Mouse (Mus musculus) gastrocnemius, postnatal 14 days (tissue): ENCODE results near the gene Dnajc4. TPM values are rescaled to one million over a fixed set of nuclear protein-coding genes. Genes with fewer than 3 reads are reported as not detected.

Experiments
- DNase-seq: peaks from one replicate; pipeline ENCODE4 v3.0.0; 2021; ENCODE audit warnings: mixed read lengths
- intact Hi-C: fragments of 180-260 bp; cut with DNase I; formaldehyde crosslinking; loops from one replicate; pipeline ENCODE4 v1.15.1; 2025; ENCODE audit warnings: low total_unique reads
- total RNA-seq, 2 experiments: library from RNA; stranded (reverse); gene quantifications; 2 replicates each; pipeline ENCODE4 v1.2.3; 2021

The Dnajc4 gene
- total RNA-seq, 2 experiments from 2014 or later, result 30.7 to 32.4 TPM

DNA sequence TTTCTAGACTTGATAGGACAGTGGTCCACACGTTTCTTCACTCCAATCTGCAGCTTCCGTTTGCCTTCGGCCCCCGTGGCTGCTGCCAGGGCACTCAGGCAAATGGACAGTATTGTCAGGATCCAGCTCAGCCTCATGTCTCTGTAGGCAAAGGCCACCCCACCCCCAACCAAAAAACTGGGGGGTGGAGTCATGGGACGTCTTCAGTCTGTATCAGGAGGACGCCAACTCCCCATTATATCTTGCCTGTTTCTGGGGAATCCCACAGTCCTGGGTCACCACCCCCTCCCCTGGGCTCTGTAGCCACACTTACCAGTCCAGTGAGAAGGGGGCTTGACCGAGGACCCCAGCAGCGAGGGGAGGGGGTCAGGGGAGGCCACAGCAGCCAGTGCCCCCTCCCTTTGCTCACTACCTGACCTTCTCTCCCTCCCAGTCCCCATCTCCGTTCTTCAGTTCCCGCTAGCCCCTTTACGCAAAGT lies 13.3 kb downstream of the Dnajc4 start:
- DNase-seq, result no peak
- intact Hi-C loops, result no loop called here

GRCm38 (mm10) chr19:6978639-6978974 lies 13.8 kb downstream of the Dnajc4 start:
- intact Hi-C loops, result no loop called here
- DNase-seq, result no peak

GRCm38 (mm10) chr19:6977759-6978638 lies 14.4 kb downstream of the Dnajc4 start:
- intact Hi-C loops, result no loop called here
- no peak for DNase-seq

DNA sequence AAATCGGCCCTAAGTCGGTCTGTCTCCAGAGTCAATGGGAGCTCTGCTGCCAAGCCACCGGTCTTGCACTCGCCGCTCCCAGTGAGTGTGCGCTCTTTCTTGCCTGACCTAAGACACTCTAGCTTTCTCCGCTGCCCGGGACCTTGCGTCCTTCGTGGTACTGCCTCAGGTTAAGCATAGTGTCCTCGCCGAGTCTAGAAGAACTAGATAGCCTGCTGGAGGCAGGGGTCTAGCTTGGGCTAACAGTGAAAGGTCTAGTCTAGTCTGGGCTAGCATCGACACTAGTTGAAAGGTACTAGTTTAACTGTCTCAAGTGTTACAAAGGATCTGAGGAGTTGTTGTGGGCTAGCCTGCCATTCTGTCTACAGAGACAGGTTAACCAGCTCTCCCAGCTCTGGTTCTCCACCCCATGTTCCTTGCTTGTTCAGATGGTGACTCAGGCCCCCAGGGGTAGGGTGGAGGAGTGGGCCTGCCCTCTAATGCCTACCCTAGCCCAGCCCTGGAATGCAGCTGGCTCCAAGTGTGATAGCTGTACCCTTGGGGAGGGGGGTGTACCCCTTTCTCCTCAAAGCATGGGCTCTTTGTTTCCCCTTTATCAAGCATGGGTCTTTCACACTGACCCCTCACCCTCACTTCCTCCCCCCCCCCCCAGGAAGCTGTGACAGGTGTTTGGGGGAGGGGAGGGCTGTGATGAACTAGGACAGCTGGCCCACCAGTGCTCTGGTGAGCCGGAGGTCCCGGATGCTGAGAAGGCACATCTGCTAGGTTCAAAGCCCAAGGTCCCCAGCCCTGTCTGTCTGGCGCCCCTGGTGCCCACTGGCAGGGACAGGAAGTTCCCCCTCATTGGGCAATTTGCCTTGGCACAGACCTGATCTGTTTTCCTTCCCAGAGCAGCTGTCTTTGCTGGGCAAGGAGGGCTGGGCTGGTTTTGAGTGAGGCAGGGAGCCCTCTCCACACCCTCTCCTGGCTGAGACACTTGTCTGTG lies 16.5 kb downstream of the Dnajc4 start, which contains the start of gene Plcb3:
Gene Plcb3 (minus strand): TSS at position 934 of the 985 bp plus-strand sequence.
- intact Hi-C loops, result no loop called here
- DNase-seq, result peak; percentile 86

DNA sequence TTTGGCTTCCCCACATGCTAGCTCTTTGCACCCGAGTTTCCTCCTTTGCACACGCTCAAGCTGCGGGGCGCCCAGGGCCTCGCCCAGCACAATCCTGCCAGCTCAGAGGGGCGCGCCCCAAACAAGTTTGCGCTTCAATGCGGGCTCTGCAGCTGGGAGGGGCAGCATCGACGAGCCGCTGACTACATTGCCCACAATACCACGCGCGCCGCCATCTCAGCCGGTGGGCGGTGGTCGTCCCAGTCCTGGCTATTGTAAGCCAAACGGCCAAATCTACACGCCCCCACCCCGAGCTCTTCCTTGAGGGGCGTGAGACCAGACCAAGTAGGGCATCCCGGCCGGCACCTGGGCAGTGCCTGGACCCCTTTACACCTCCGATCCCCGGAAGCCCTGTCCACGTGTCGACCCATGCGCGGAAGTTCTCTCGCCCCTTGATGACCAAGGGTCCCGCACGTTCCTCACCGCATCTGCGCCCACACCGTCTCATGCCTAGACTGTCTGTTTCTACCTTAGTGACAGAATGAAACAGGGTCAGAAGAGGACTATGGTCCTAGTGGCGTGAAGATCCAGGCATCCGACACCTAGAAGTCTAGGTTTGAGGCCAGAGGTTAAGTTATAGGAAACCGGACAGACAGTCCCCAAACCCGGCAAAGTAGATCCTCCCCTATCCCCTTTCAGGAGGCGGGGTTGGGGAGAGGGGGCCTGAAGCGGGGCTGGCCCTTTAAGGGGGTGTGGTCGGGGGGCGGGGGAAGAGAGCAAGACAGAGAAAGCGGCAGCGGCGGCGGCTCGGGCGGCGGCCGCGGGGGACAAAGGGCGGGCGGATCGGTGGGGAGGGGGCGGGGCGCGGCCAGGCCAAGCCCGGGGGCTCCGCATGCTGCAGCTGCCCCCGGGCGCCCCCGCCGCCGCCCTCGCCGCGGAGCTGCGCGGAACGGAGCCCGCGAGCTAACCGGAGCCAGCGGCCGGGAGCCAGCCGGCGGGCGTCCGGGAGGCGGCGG lies 17.9 kb downstream of the Dnajc4 start, which contains the start of gene Ppp1r14b:
Gene Ppp1r14b (plus strand): TSS at position 758 of the 995 bp plus-strand sequence.
- DNase-seq, result peak; percentile 90
- intact Hi-C loops, result no loop called here

DNA sequence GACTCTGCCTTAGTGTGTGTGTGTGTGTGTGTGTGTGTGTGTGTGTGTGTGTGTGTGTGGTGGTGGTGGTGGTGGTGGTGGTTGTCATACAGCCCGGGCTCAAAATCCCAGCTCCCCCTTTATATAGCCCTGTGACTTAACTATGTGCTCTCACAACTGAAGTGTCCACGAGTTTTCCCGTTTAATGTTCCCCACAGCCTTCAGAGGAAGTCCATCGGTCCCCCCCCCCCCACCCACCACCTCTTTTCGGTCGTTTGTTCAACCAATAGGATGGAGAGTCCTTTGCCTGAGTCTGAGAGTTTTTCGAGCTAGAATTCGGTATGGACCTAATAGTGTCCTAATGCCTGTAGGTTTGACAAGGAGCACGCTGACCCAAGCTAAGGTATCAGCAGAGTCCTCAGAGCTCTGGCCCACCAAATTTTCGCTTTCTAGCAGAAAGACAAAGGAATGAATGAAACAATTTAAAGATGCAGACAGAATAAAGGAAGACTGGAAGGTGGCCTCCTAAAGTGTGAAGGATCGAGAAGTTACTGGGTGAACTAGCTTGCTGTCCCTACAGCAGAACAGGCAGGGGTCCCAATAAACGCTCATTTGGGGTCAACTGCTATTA lies 18.7 kb downstream of the Dnajc4 start:
- intact Hi-C loops, result no loop called here
- no peak for DNase-seq

DNA sequence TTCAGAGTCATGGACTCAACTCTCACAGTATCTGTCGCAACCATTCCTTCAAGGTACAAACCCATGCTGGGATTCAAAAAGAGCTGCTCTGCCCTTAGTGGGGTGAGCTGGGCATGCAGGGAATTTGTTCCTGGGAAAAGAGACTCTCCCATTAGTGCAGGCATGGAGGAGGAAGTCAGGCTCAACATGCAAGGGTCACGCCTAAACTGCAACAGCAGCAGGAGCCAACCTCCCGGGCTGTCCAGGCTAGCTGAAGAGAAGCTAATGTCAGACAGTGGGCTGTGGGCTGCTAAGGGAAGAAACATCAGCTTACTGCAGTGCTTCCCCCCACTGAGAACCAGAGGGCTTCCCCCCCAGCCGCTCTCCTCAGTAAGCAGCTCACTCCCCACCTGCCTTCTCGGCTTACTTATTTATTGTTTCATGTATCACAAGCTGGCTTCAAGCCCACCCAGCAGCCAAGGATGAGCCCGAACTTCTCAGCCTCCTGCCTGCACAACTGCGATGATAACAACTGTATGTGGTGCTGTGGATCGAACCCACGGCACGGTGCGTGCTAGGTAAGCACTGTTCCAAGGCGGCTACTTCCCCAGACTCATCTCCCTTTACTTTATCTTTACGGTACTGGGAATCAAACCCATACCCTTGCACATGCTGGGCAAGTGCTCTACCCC lies 20.0 kb downstream of the Dnajc4 start:
- no peak for DNase-seq
- intact Hi-C loops, result no loop called here

- no peak for DNase-seq
- intact Hi-C loops, result no loop called here
Measured at GRCm38 (mm10) chr19:6971644-6972043, 20.7 kb downstream of the Dnajc4 start.

DNA sequence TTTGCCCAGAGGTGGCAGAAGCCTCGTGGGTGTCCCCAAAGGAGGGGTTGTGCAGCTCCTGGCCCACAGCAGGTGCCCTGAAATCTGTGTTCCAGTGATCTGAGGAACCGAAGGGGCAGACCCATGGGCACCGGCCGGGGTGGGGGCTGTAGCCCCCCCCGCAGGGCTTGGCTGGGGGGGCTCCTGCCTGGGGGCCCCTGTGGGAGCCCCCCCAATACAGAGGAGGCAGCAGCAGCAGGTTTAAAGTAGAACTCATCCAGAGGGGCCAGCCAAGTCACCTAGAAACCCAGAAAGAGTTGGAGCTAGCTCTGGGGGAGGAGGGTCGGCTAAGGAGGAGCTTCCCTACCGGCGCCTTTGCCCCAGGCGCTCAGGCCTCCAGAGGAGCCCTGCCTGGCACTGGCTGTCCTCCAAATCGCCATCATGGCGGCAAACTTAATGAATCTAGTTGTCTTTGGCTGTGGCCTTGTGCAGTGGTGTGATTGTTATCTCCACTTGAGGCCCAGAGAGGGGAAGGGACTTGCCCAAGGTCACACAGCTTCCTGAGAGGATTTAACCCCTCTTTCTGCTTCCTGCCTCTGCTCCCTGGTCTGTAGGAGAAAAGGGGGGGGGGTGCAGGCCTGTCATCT lies 21.8 kb downstream of the Dnajc4 start:
- intact Hi-C loops, result no loop called here
- no peak for DNase-seq

DNA sequence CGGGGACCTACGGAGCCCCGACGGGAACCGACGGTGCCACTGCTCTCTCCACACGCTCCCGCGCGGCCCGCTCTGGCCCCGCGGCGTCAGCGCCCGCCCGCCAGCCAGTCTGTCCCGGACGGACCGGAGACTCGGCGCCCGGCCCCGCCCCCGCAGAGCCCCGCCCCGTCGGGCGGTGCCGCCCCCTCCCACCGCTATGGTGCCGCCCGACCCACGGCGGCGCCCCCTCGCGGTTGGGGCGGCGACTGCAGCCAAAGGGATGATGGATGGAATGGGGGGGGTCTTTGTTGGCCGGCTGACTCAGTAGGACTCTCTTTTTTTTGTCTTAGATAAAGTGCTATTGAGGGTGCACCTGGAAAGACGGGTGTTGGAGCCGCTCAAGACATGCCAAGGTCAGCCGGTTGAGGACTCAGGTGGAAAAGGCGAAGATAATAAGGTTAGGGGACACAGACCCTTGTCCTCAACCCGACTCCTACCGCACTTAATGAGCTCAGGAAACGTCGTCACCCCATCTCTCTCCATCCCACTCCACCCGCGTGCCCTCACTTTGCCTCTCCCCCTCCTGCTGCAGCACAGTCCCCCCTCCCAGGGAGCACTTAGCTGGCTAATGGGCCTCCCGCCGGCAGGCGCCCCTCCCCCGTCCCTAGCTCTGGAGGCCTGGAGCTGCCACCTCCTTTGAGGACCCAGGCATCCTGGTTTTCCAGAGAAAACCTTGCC lies 22.5 kb downstream of the Dnajc4 start:
- intact Hi-C loops, result no loop called here
- DNase-seq, result peak; percentile 80

DNA sequence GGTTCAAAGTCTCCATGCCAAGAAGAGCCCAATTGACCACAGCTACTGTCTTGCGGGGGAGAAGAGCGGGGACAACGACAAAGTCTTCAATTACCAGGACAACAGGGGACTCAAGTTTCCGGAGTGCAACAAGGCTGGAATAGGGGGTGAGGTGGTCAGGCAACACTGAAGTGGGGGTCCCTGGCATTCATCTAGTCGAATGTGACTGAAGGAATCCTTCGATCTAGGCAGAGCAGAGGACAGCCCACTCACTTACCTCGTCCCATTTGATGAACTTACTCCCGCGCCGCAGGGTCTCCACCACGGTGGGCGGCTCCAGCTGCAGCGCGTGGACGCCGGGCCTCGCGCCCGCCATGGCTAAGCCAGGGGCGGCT lies 23.1 kb downstream of the Dnajc4 start:
- intact Hi-C loops, result no loop called here
- DNase-seq, result no peak

- DNase-seq, result no peak
- intact Hi-C loops, result no loop called here
Measured at GRCm38 (mm10) chr19:6968491-6969271, 23.7 kb downstream of the Dnajc4 start.

DNA sequence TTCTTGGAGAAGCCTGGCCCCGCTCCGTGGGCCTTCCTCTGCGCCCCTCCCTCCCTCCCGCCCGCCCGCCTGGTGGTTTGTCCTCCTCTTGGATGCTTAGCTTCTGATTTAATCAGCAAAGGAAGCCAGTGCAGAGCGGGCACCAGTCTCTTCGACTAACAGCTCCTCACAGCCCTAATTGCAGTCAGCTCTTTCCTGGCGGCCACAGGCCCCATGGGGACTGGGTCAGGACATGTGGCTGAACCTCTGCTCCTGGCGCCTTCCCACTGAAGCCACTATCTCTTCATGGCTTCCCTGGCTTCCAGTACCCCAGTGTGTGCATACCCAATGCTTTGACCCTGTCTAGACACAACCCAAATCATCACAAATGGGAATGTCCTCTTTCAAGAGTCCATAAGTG lies 35.9 kb downstream of the Dnajc4 start:
- intact Hi-C loops, result no loop called here
- no peak for DNase-seq

- intact Hi-C loops, result no loop called here
- no peak for DNase-seq
Measured at GRCm38 (mm10) chr19:6955424-6955823, 36.9 kb downstream of the Dnajc4 start.

DNA sequence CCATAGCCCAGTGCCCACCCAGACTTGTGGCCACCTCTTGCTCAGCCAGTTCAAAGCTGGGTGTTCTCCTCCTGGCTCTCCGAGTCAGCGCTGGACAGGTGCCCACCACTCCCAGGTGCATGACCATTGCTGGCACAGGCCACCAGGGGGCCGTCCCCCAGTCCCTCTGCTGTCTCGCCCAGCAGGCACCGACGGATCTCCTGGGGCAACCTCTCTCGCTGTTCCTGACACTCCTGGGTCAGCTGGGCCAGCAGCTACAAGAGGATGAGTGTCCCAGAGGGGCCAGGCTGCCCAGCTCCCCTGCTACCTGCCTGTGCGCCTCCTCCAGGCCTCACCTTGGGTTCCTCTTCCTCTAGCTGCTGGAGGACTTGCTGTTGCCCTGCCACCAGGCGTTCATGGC lies 38.3 kb downstream of the Dnajc4 start:
- peak; percentile 52 for DNase-seq
- intact Hi-C loops, result no loop called here

GRCm38 (mm10) chr19:6952712-6953037 lies 39.7 kb downstream of the Dnajc4 start:
- intact Hi-C loops, result no loop called here
- DNase-seq, result no peak
